Mouse (Mus musculus): ENCODE data around the gene Slc9a9.

Gene Slc9a9

DNA sequence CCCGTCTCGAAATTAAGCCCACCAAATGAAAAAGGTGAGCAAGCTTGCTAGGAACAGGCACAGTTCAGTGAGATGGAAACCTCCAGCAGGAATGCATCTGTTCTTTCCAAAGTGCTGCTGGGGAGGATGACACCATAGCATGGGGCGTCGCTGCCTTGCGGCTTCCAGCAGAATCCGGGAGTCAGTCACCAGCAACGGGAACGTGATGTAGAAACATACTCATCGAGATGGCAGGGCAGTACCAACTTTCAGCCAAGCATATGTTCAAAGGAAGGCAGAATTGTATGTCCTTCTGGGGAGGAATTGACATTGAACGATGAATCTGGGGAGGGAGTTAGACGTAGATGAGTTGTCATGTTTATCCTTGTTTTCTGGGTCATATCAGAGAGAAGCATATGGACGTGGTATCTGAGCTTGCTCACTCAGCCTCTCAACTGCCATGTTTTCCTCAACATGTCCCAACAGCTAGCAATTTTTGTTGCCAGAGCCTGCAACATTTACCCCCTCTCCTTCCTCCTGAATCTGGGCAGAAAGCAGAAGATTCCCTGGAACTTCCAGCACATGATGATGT lies 350.5 kb downstream of the Slc9a9 start:
- ChIA-PET POLR2A (no interaction called here), CTCF (no interaction called here)

- POLR2A ChIA-PET = no interaction called here
- CTCF ChIA-PET = no interaction called here
These were observed 364.6 kb downstream of the Slc9a9 start for GRCm38 (mm10) chr9:95034140-95034970.

GRCm38 (mm10) chr9:95036209-95036608 lies 366.5 kb downstream of the Slc9a9 start:
- ChIA-PET POLR2A (no interaction called here), CTCF (no interaction called here)

- CTCF ChIA-PET = no interaction called here
These were observed 372.7 kb downstream of the Slc9a9 start for GRCm38 (mm10) chr9:95042420-95042819.

DNA sequence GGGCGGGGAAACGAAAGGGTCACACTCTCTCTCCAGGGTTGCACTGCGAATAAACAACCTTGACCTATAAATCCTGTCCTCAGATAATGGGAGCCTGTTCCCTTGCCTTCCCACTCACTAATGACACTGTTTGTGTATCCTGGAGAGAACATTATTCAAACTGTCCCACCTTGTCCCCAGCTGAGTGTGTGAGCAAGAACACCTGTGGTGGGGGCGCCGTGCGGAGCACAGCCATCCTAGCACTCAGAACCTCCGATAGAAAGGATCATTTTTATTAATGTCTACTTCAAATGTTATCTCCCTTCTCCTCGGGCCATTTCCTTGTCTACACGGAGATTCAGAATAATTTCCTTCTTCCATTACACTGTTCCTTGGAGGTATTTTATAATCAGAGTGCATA lies 382.5 kb downstream of the Slc9a9 start:
- CTCF ChIA-PET = no interaction called here

More at GRCm38 (mm10) chr9:95042420-95042819, 372.7 kb downstream of the Slc9a9 start:
- POLR2A ChIA-PET = no interaction called here

DNA sequence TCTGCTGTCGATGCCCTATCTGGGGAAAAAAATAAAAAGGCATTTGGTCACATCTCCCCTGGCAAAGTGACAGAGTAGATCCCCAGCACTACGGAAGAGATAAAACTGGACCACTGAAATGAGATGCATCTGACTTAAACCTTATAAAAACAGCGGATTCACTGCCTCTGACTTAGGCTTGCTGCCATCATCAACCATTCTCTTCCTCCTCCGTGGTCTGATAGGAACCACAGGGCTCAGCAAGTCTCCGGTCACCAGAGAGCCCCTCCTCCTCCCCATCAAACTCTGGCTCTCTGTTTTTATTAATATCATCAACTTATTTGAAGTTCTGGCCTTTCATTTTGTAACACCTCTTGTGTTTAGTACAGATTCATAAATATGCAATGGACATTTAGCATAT lies 383.5 kb downstream of the Slc9a9 start:
- CTCF ChIA-PET = no interaction called here
- POLR2A ChIA-PET = interaction anchor here in 1 of 4 experiments (0.6 kb wide), 2 partner anchors 247 to 381 kb away, joined by 3 to 4 read pairs; no protein-coding TSS in a partner anchor

More for the DNA sequence above, 382.5 kb downstream of the Slc9a9 start:
- POLR2A ChIA-PET = interaction anchor here in 1 of 4 experiments (0.6 kb wide), 1 partner anchor 248 kb away, joined by 4 read pairs; no protein-coding TSS in a partner anchor

- CTCF ChIA-PET = no interaction called here
These were observed 386.1 kb downstream of the Slc9a9 start for GRCm38 (mm10) chr9:95055843-95056242.

GRCm38 (mm10) chr9:95060702-95061101 lies 391.0 kb downstream of the Slc9a9 start:
- ChIA-PET CTCF (no interaction called here), POLR2A (no interaction called here)

More at GRCm38 (mm10) chr9:95055843-95056242, 386.1 kb downstream of the Slc9a9 start:
- POLR2A ChIA-PET = no interaction called here

DNA sequence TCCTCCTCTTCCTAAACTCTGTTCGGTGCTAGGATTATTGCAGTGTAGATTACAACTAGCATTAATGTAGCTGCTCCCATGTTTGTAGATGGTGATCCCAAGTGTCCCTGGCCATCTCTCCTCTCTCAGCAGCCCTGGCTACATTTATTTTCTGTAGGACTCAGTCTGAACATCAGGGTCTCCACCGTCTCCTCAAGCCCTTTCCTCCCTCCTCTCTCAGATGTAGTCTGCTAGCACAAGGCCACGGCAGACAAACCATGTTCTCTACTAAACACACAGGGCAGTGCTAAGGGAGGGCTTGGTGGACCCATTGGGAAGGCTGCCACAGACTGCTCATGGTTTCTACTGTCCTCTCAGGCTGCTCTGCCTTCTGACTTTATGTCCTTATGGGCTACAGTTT lies 397.3 kb downstream of the Slc9a9 start:
- ChIA-PET POLR2A (no interaction called here), CTCF (no interaction called here)

- CTCF ChIA-PET = no interaction called here
- POLR2A ChIA-PET = no interaction called here
These were observed 398.8 kb downstream of the Slc9a9 start for GRCm38 (mm10) chr9:95068466-95068865.

- ChIA-PET CTCF (no interaction called here), POLR2A (no interaction called here)
These were observed 401.3 kb downstream of the Slc9a9 start for GRCm38 (mm10) chr9:95070832-95071519.

GRCm38 (mm10) chr9:95072450-95072955 lies 402.8 kb downstream of the Slc9a9 start:
- CTCF ChIA-PET = interaction anchor here in 1 of 4 experiments (0.6 kb wide), 1 partner anchor 184 kb away, joined by 6 read pairs; no protein-coding TSS in a partner anchor

DNA sequence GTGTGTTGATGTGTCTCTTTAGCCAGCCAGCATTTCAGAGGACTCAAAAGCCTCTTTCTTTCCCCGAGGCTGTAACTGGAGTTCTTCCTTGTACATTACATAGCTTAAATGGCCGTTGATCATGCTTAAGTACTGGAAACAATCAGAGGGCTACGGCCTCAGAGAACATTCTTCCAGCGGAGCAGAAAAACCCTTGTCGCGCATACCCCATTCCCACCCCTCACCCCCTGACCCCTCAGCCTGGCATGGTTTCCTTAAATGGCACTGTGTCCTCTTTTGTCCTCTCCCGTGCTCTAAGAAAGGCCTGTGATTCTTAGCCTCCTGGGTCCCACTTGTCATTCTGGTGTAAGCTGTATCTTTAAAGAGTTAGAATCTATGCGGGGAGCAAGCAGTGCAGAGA lies 404.0 kb downstream of the Slc9a9 start:
- ChIA-PET POLR2A (interaction anchor here in 1 of 4 experiments (0.7 kb wide), 2 partner anchors 15 to 258 kb away, joined by 3 read pairs; no protein-coding TSS in a partner anchor), CTCF (no interaction called here)

More at GRCm38 (mm10) chr9:95072450-95072955, 402.8 kb downstream of the Slc9a9 start:
- POLR2A ChIA-PET = interaction anchor here in 1 of 4 experiments (0.6 kb wide), 1 partner anchor 597 kb away, joined by 3 read pairs; no protein-coding TSS in a partner anchor

- POLR2A ChIA-PET = no interaction called here
- CTCF ChIA-PET = no interaction called here
These were observed 406.1 kb downstream of the Slc9a9 start for GRCm38 (mm10) chr9:95075856-95076255.

DNA sequence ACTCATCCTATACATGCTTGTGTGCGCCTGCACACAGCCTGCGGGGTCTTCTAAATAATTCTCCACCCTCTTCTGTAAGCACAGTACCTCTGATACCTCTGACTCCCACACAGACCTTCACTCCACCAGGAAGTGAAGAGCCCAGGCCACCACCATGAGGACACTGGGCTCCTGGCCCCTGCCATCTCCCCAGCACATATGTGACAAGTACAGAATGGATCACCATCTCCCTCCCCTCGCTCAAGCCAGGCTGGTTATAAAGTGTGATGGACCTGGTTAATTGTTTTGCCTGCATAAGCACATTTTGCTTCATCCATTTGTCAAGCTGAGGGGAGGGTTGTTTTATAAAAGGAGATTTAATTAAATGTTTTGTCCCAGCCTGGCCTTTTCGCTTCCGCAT lies 408.2 kb downstream of the Slc9a9 start:
- ChIA-PET POLR2A (no interaction called here), CTCF (no interaction called here)

GRCm38 (mm10) chr9:95078626-95079025 lies 408.9 kb downstream of the Slc9a9 start:
- ChIA-PET POLR2A (no interaction called here), CTCF (no interaction called here)

GRCm38 (mm10) chr9:95079951-95080350 lies 410.2 kb downstream of the Slc9a9 start:
- CTCF ChIA-PET = no interaction called here
- POLR2A ChIA-PET = no interaction called here

DNA sequence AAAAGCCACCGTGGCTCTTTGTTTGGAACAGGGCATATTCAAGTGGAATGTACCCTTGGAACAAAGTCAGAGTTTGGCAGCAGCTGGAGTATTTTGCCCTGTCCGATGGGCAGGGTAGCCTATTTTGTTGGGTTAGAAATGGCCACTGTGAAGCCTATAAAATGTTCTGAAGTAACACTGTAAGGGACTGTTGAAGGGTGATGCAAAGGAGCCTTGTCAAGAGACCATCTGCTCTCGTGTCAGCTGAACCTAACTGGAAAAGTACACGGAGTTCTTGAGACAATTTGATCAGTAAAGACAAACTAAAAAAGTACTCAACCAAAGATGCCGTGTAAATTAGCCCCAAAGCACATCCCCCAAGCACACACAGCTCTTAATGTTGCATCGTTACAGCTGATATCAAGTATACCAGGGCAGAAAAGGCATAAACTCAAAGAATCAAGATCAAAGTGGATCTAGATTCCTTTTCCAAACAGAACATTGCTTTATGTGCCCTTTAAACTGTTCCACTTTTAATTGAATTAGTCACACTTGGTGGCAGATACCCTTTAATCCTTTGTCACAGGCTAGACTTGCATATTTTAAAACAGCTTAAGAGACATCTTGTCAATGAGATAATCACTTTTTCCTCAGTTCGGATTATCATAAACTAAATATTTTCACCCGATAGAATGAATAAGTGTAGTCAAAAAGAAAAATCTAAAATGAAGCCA lies 416.6 kb downstream of the Slc9a9 start:
- CTCF ChIA-PET = no interaction called here

GRCm38 (mm10) chr9:95088221-95088620 lies 418.5 kb downstream of the Slc9a9 start:
- POLR2A ChIA-PET = no interaction called here

More for the DNA sequence above, 416.6 kb downstream of the Slc9a9 start:
- POLR2A ChIA-PET = no interaction called here

GRCm38 (mm10) chr9:95089050-95089449 lies 419.3 kb downstream of the Slc9a9 start:
- CTCF ChIA-PET = no interaction called here

More at GRCm38 (mm10) chr9:95088221-95088620, 418.5 kb downstream of the Slc9a9 start:
- CTCF ChIA-PET = no interaction called here

More at GRCm38 (mm10) chr9:95089050-95089449, 419.3 kb downstream of the Slc9a9 start:
- POLR2A ChIA-PET = no interaction called here

Data from embryonic stem cell, embryonic (primary cell).